Mouse (Mus musculus): Measurements from ENCODE around the gene Il12rb1.

GRCm38 (mm10) chr8:70812055-70812454 is 3.8 kb downstream of the Il12rb1 start:
- TF ChIP-seq POLR2A (IDR thresholded peaks at IDR 0.05; ENCODE audit: borderline replicate concordance, insufficient read depth, low read length) (no peak), CTCF (IDR thresholded peaks at IDR 0.05; ENCODE audit: borderline replicate concordance, insufficient read depth, low read depth, low read length) (no peak)
